In the genomic region with DNA sequence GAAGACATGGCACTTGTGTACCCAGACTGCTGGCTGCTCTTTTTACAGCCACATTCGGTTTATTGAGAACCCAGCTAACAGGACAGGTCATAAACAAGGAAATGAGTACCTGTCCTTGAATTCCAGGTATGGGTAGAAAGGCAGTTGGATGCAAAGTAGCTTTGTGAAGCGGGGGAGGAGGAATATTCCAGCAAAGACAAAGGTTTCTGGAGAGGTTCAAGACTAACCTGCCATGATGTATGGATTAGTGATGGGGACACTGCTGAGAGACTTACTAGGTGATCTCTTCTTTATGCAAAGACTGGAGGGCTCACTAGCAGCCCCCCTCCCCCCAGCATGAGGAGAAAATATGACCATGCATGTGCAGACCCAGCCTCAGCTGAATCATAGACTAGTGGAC, we compare ENCODE assay signal across 13 mouse cellular contexts. TPM values are rescaled to one million over a fixed set of nuclear protein-coding genes. Genes with fewer than 3 reads are reported as not detected.
DNase-seq lines count a peak whose midpoint lies in the region; ATAC-seq lines count a peak whose summit lies in the region.
"Had no signal": no experiment of that assay in that cellular context is flagged by ENCODE, and none has a peak within 500 bp of the region (broad histone marks: within the 10 kb centered on the region; RNA-seq: fewer than 3 reads in every experiment).

No protein-coding gene starts in this region.

- H3K9me3 ChIP-seq in hindbrain, embryonic 10.5 days = 0 out of 2 replicates have a peak, but pooled peaks cover 3% of the 10 kb centered on the region
- no peaks in the 10 kb centered on the region for H3K9me3 ChIP-seq in hindbrain, embryonic 16.5 days (ENCODE audit: control insufficient read depth, low read length)
- no peaks in the 10 kb centered on the region for H3K9me3 ChIP-seq in embryonic facial prominence, embryonic 10.5 days
- H3K9me3 ChIP-seq in midbrain, embryonic 15.5 days = no peaks in the 10 kb centered on the region
- H3K9me3 ChIP-seq: heart, embryonic 15.5 days had no signal

- 93% methylated on average over 2 of the region's 2 CpGs for WGBS in hindbrain, embryonic 10.5 days
- 87% methylated on average over 2 of the region's 2 CpGs for WGBS in hindbrain, embryonic 16.5 days
- WGBS in embryonic facial prominence, embryonic 10.5 days = 88% methylated on average over 2 of the region's 2 CpGs
- 85% methylated on average over 2 of the region's 2 CpGs for WGBS in midbrain, embryonic 15.5 days

- H3K4me3 ChIP-seq in hindbrain, embryonic 10.5 days = no peak overlapping the region
- no peak overlapping the region for H3K4me3 ChIP-seq in hindbrain, embryonic 16.5 days (ENCODE audit: low read length)
- H3K4me3 ChIP-seq in embryonic facial prominence, embryonic 10.5 days = peak overlapping the region; percentile 86; the same call in 1 of the 2 replicates
- no peak overlapping the region for H3K4me3 ChIP-seq in midbrain, embryonic 15.5 days

- no peak for DNase-seq in hindbrain, embryonic 10.5 days (ENCODE audit: low spot score)
- DNase-seq in embryonic facial prominence, embryonic 10.5 days (ENCODE audit: low spot score) = no peak
- peak; percentile 67 for DNase-seq in induced T-regulatory cell, adult 2 months (ENCODE audit: low read depth)
- DNase-seq in spleen, postnatal 10 days (ENCODE audit: low spot score in 2 of 2) = no peak
- no peak for DNase-seq in thymus, postnatal 14 days
- DNase-seq: kidney, adult 2 months; lung, embryonic 14.5 days; spleen, adult 18-20 months; thymus, adult 2 months had no signal

- no peak overlapping the region; the same call in 1 of the 2 replicates for H3K4me2 ChIP-seq in hindbrain, embryonic 16.5 days (ENCODE audit: low read length)
- H3K4me2 ChIP-seq in midbrain, embryonic 15.5 days = no peak overlapping the region

- no peak for ATAC-seq in hindbrain, embryonic 16.5 days
- ATAC-seq in midbrain, embryonic 15.5 days (replicated peaks) = no peak

- no peaks in the 10 kb centered on the region for H3K27me3 ChIP-seq in hindbrain, embryonic 10.5 days (ENCODE audit: insufficient read depth, poor library complexity, severe bottlenecking)
- no peaks in the 10 kb centered on the region for H3K27me3 ChIP-seq in hindbrain, embryonic 16.5 days (replicated peaks; ENCODE audit: control insufficient read depth, insufficient read depth, low read length)
- no peaks in the 10 kb centered on the region for H3K27me3 ChIP-seq in embryonic facial prominence, embryonic 10.5 days (replicated peaks; ENCODE audit: low read depth, poor library complexity, severe bottlenecking)
- H3K27me3 ChIP-seq in midbrain, embryonic 15.5 days (replicated peaks) = no peaks in the 10 kb centered on the region
- H3K27me3 ChIP-seq: heart, embryonic 15.5 days had no signal

- H3K9ac ChIP-seq in hindbrain, embryonic 16.5 days (ENCODE audit: low read depth, low read length) = no peak overlapping the region
- no peak overlapping the region for H3K9ac ChIP-seq in midbrain, embryonic 15.5 days
- H3K9ac ChIP-seq: lung, embryonic 14.5 days had no signal

- peak overlapping the region; percentile 99 for H3K27ac ChIP-seq in hindbrain, embryonic 10.5 days
- H3K27ac ChIP-seq in hindbrain, embryonic 16.5 days (ENCODE audit: low read depth, low read length) = no peak overlapping the region; the same call in 1 of the 2 replicates
- peak overlapping the region; percentile 100; the same call in 1 of the 2 replicates for H3K27ac ChIP-seq in embryonic facial prominence, embryonic 10.5 days (replicated peaks)
- peak overlapping the region; percentile 79; the same call in 1 of the 2 replicates for H3K27ac ChIP-seq in midbrain, embryonic 15.5 days

- peaks cover 22% of the 10 kb centered on the region for H3K36me3 ChIP-seq in hindbrain, embryonic 10.5 days
- peaks cover 4% of the 10 kb centered on the region; the same call in 1 of the 2 replicates for H3K36me3 ChIP-seq in hindbrain, embryonic 16.5 days (ENCODE audit: control insufficient read depth, insufficient read depth, low read length)
- H3K36me3 ChIP-seq in embryonic facial prominence, embryonic 10.5 days (replicated peaks) = peaks cover 24% of the 10 kb centered on the region
- peaks cover 4% of the 10 kb centered on the region; the same call in 1 of the 2 replicates for H3K36me3 ChIP-seq in midbrain, embryonic 15.5 days (replicated peaks)

- H3K4me1 ChIP-seq in hindbrain, embryonic 10.5 days (replicated peaks) = peaks cover 35% of the 10 kb centered on the region
- H3K4me1 ChIP-seq in hindbrain, embryonic 16.5 days (ENCODE audit: control insufficient read depth, insufficient read depth, low read depth, low read length) = peaks cover 27% of the 10 kb centered on the region
- H3K4me1 ChIP-seq in embryonic facial prominence, embryonic 10.5 days = peaks cover 38% of the 10 kb centered on the region
- peaks cover 29% of the 10 kb centered on the region for H3K4me1 ChIP-seq in midbrain, embryonic 15.5 days

RNA-seq across cellular contexts. Expression of a gene that starts 1.1 kb away (rescaled TPM):
- polyA plus RNA-seq in hindbrain, embryonic 10.5 days (2016; fragmentation: Nextera tagmentation; extraction: Ambion mirVana) = 16.7 and 19.2 TPM in 2 replicates
- 21.5 and 22.7 TPM in 2 replicates for polyA plus RNA-seq in hindbrain, embryonic 16.5 days (2015; fragmentation: Nextera tagmentation; extraction: Ambion mirVana)
- polyA plus RNA-seq in embryonic facial prominence, embryonic 10.5 days (2016; fragmentation: Nextera tagmentation; extraction: Ambion mirVana) = 15.9 and 18.0 TPM in 2 replicates
- polyA plus RNA-seq in midbrain, embryonic 15.5 days (2015; fragmentation: Nextera tagmentation; extraction: Ambion mirVana) = 25.8 and 26.3 TPM in 2 replicates

RNA-seq across cellular contexts. Expression of a gene that starts 20.1 kb away (rescaled TPM):
- polyA plus RNA-seq in hindbrain, embryonic 10.5 days (2016; fragmentation: Nextera tagmentation; extraction: Ambion mirVana) = 0.13 TPM in 1 of 2 replicates, not detected in the other
- 0.51 and 0.55 TPM in 2 replicates for polyA plus RNA-seq in hindbrain, embryonic 16.5 days (2015; fragmentation: Nextera tagmentation; extraction: Ambion mirVana)
- polyA plus RNA-seq in embryonic facial prominence, embryonic 10.5 days (2016; fragmentation: Nextera tagmentation; extraction: Ambion mirVana) = 0.08 and 0.12 TPM in 2 replicates
- 0.68 and 0.73 TPM in 2 replicates for polyA plus RNA-seq in midbrain, embryonic 15.5 days (2015; fragmentation: Nextera tagmentation; extraction: Ambion mirVana)
- polyA plus RNA-seq: embryonic facial prominence, embryonic 11.5 days had no signal

RNA-seq across cellular contexts. Expression of a gene that starts 39.0 kb away (rescaled TPM):
- polyA plus RNA-seq in hindbrain, embryonic 10.5 days (2016; fragmentation: Nextera tagmentation; extraction: Ambion mirVana) = 8.5 and 9.2 TPM in 2 replicates
- polyA plus RNA-seq in hindbrain, embryonic 16.5 days (2015; fragmentation: Nextera tagmentation; extraction: Ambion mirVana) = 7.9 and 9.0 TPM in 2 replicates
- polyA plus RNA-seq in embryonic facial prominence, embryonic 10.5 days (2016; fragmentation: Nextera tagmentation; extraction: Ambion mirVana) = 9.7 TPM in 2 replicates
- 12.4 and 14.0 TPM in 2 replicates for polyA plus RNA-seq in midbrain, embryonic 15.5 days (2015; fragmentation: Nextera tagmentation; extraction: Ambion mirVana)

RNA-seq across cellular contexts. Expression of a gene that starts 40.7 kb away (rescaled TPM):
- 1.5 and 1.8 TPM in 2 replicates for polyA plus RNA-seq in hindbrain, embryonic 10.5 days (2016; fragmentation: Nextera tagmentation; extraction: Ambion mirVana)
- 1.6 and 1.7 TPM in 2 replicates for polyA plus RNA-seq in hindbrain, embryonic 16.5 days (2015; fragmentation: Nextera tagmentation; extraction: Ambion mirVana)
- polyA plus RNA-seq in embryonic facial prominence, embryonic 10.5 days (2016; fragmentation: Nextera tagmentation; extraction: Ambion mirVana) = 1.1 and 1.4 TPM in 2 replicates
- 1.0 and 1.4 TPM in 2 replicates for polyA plus RNA-seq in midbrain, embryonic 15.5 days (2015; fragmentation: Nextera tagmentation; extraction: Ambion mirVana)

RNA-seq across cellular contexts. Expression of a gene that starts 42.1 kb away (rescaled TPM):
- 18.2 and 19.0 TPM in 2 replicates for polyA plus RNA-seq in hindbrain, embryonic 10.5 days (2016; fragmentation: Nextera tagmentation; extraction: Ambion mirVana)
- polyA plus RNA-seq in hindbrain, embryonic 16.5 days (2015; fragmentation: Nextera tagmentation; extraction: Ambion mirVana) = 53.3 and 54.5 TPM in 2 replicates
- polyA plus RNA-seq in embryonic facial prominence, embryonic 10.5 days (2016; fragmentation: Nextera tagmentation; extraction: Ambion mirVana) = 20.4 and 21.0 TPM in 2 replicates
- polyA plus RNA-seq in midbrain, embryonic 15.5 days (2015; fragmentation: Nextera tagmentation; extraction: Ambion mirVana) = 52.5 and 53.3 TPM in 2 replicates
